Mouse (Mus musculus) midbrain, postnatal 0 days (tissue): ENCODE data around the gene Ccdc136. TPM values are rescaled to one million over a fixed set of nuclear protein-coding genes. Genes with fewer than 3 reads are reported as not detected.
A peak's percentile ranks its signal among the peaks of the same experiment; 100 is the strongest.

ENCODE experiments used
- ATAC-seq: fragments of 200-750 bp; cut with Nextera tagmentation; 2 replicates; pipeline ENCODE4 v1.8.0; 2017; ENCODE audit warnings: moderate number of reproducible peaks, mild to moderate bottlenecking, moderate TSS enrichment, moderate library complexity; ENCODE audit not compliant: low FRiP score
- DNase-seq: peaks from one replicate; pipeline ENCODE4 v3.0.0-alpha.2; 2015; ENCODE audit warnings: low spot score
- H3K27ac ChIP-seq: fragments of 300-500 bp; sonication (generic); 2 replicates; pipeline ENCODE4 v1.5.1; 2014; ENCODE audit warnings: low read depth, mild to moderate bottlenecking, low read length, mixed read lengths
- H3K27me3 ChIP-seq: fragments of 300-500 bp; sonication (generic); 2 replicates; pipeline ENCODE4 v1.6.1; 2014; ENCODE audit warnings: low read length, control low read depth, mixed read lengths; ENCODE audit not compliant: insufficient read depth
- H3K36me3 ChIP-seq: fragments of 300-500 bp; sonication (generic); 2 replicates; pipeline ENCODE4 v1.6.1; 2014; ENCODE audit warnings: low read length, control low read depth, mixed read lengths; ENCODE audit not compliant: insufficient read depth
- H3K4me1 ChIP-seq: fragments of 300-500 bp; sonication (generic); 2 replicates; pipeline ENCODE4 v1.6.1; 2014; ENCODE audit warnings: mild to moderate bottlenecking, control low read depth, antibody characterized with exemption, low read length, mixed read lengths; ENCODE audit not compliant: insufficient read depth
- H3K4me2 ChIP-seq: fragments of 300-500 bp; sonication (generic); 2 replicates; pipeline ENCODE4 v1.6.1; 2014; ENCODE audit warnings: low read depth, mild to moderate bottlenecking, low read length, mixed read lengths; ENCODE audit not compliant: poor library complexity, severe bottlenecking
- H3K4me3 ChIP-seq: fragments of 300-500 bp; sonication (generic); 2 replicates; pipeline ENCODE4 v1.5.1; 2014; ENCODE audit warnings: low read depth, mild to moderate bottlenecking, low read length, moderate library complexity
- H3K9ac ChIP-seq: fragments of 300-500 bp; sonication (generic); replicated peaks from 2 replicates; pipeline ENCODE4 v1.6.1; 2014; ENCODE audit warnings: mild to moderate bottlenecking, low read length, moderate library complexity, mixed read lengths; ENCODE audit not compliant: poor library complexity, severe bottlenecking
- H3K9me3 ChIP-seq: fragments of 300-500 bp; sonication (generic); 2 replicates; pipeline ENCODE4 v1.6.1; 2016; ENCODE audit warnings: low read length, control low read depth
- CTCF ChIP-seq: IDR thresholded peaks from 2 replicates; pipeline ENCODE4 v1.5.1; 2016; ENCODE audit warnings: antibody characterized with exemption, mild to moderate bottlenecking
- WGBS: fragments of 180-500 bp; shearing (Covaris S2); extraction: QIAGEN DNeasy Blood & Tissue Kit; methylation state at CpG from one replicate; pipeline ENCODE4 v1.1.7; 2014; 5-methylcytosine and 5-hydroxymethylcytosine counted together
- polyA plus RNA-seq: library from polyadenylated mRNA; unstranded; fragments of >200 nt; fragmentation: Nextera tagmentation; extraction: Ambion mirVana; gene quantifications from 2 replicates; pipeline ENCODE4 v1.2.1, GENCODE M21; 2015
- total RNA-seq: library from RNA; depleted of rRNA; stranded (reverse); fragments of >200 nt; gene quantifications from 2 replicates; pipeline ENCODE4 v1.2.3, GENCODE M21; 2014

Ccdc136 gene
- total and polyA plus RNA-seq, 2 experiments from 2014 or later, result 50.8 to 77.6 TPM

DNA sequence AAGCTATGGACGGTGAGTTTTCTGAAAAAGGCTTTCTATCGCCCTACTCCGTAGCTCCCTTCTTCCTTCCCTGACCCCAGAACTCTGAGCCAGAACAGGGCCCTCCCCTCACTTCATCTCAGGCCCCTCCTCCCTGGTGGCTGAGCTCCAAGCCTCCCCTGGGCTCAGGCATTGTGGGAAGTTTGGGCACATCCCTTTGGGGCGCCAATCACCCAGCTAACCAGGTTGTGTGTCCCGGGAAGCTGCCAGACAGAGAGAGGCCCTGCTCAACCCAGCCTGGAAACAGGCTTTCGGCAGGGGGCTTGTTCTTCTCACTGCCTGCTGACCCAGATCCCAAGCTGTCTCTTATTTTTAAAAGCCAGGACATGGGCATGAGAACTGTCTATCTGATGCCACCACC, 1.5 kb downstream of the Ccdc136 start:
- WGBS, result 7% methylated on average over 6 of the region's 6 CpGs
- Histone ChIP-seq H3K4me2 (peak overlapping the region; percentile 90), H3K27ac (peak overlapping the region; percentile 47), H3K9ac (no peak overlapping the region), H3K4me1 (peaks cover 4% of the 10 kb centered on the region; the same call in 1 of the 2 replicates), H3K9me3 (no peaks in the 10 kb centered on the region), H3K27me3 (no peaks in the 10 kb centered on the region), H3K36me3 (no peaks in the 10 kb centered on the region), H3K4me3 (peak overlapping the region; percentile 72)
- ATAC-seq, result peak; percentile 49; the same call in 1 of the 2 replicates
- 0 out of 2 replicates have a peak, but pooled peaks have one; percentile 0 for TF ChIP-seq CTCF
- peak; percentile 63 for DNase-seq

DNA sequence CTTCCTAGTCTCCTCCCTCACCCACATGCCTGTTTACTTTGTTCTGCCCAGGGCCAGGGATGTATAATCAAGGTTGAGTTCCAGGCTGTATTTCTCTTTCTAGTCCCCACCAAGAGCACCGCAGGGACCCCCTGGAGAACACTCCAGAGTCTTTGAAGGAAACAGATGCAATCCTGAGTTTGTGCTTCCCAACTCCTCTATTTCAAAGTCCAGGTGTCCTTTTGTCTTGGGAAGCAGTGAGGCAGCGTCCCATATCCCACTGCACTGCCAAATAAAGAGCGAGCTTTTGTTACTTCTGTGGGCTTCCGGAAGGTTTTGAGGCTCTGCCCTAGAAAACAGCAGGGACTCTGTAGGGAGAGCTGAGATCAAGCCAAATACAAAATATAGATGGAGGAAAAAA, 3.7 kb downstream of the Ccdc136 start:
- no peak for DNase-seq
- no peak for ATAC-seq
- Histone ChIP-seq H3K27ac (no peak overlapping the region), H3K36me3 (no peaks in the 10 kb centered on the region), H3K27me3 (no peaks in the 10 kb centered on the region), H3K4me3 (no peak overlapping the region), H3K9ac (no peak overlapping the region), H3K4me1 (peaks cover 4% of the 10 kb centered on the region; the same call in 1 of the 2 replicates), H3K4me2 (no peak overlapping the region), H3K9me3 (no peaks in the 10 kb centered on the region)
- no peak for TF ChIP-seq CTCF
- 73% methylated on average over 4 of the region's 4 CpGs for WGBS

DNA sequence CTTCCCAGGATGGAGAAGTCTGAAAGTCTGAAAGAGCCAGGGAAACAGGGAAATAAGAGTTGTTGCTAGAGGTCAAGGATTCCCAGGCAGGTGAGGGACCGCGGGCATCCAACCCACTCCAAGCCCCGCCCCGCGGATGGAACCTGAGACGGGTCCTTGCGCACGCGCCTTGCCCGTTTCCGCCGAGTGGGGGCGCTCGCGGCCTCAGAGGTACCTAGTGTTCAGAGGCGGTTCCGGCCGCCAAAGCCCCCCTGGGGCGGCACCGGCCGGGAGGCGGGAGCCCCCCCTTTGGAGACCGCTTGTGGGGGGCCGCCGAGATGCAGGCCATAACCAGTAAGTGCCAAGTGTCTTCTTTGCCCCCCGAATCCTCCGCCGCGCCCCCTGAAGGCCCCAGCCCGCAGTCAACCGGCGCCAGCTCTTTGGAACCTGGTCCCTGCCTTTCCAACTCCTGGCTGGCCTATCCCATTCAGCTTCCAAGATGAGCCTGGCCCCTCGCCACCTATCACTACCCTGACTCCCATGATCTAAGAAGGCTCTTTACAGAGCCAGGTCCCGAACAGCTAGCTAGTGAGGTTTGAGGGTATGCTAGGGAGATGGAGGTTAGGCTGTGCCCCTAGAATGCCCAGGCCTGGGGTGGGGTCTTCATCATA, 6.7 kb downstream of the Ccdc136 start:
- peak; percentile 22; the same call in 1 of the 2 replicates for TF ChIP-seq CTCF
- H3K27ac ChIP-seq, result no peak overlapping the region
- H3K4me1 ChIP-seq, result no peaks in the 10 kb centered on the region
- no peak for ATAC-seq
- DNase-seq, result peak; percentile 8
- no peaks in the 10 kb centered on the region for H3K36me3 ChIP-seq
- 13% methylated on average over 34 of the region's 34 CpGs for WGBS
- no peaks in the 10 kb centered on the region for H3K27me3 ChIP-seq
- no peak overlapping the region for H3K4me3 ChIP-seq
- H3K9me3 ChIP-seq, result no peaks in the 10 kb centered on the region
- H3K9ac ChIP-seq, result no peak overlapping the region
- no peak overlapping the region for H3K4me2 ChIP-seq

- H3K27ac ChIP-seq, result no peak overlapping the region
- no peaks in the 10 kb centered on the region for H3K9me3 ChIP-seq
- DNase-seq (peak; percentile 28), ATAC-seq (no peak)
- H3K36me3 ChIP-seq, result peaks cover 14% of the 10 kb centered on the region
- no peaks in the 10 kb centered on the region for H3K27me3 ChIP-seq
- TF ChIP-seq CTCF, result no peak
- H3K4me1 ChIP-seq, result no peaks in the 10 kb centered on the region
- H3K4me2 ChIP-seq, result no peak overlapping the region
- 79% methylated on average over 6 of the region's 6 CpGs for WGBS
- no peak overlapping the region for H3K9ac ChIP-seq
- H3K4me3 ChIP-seq, result no peak overlapping the region
These were observed 10.3 kb downstream of the Ccdc136 start for GRCm38 (mm10) chr6:29406412-29406811.

DNA sequence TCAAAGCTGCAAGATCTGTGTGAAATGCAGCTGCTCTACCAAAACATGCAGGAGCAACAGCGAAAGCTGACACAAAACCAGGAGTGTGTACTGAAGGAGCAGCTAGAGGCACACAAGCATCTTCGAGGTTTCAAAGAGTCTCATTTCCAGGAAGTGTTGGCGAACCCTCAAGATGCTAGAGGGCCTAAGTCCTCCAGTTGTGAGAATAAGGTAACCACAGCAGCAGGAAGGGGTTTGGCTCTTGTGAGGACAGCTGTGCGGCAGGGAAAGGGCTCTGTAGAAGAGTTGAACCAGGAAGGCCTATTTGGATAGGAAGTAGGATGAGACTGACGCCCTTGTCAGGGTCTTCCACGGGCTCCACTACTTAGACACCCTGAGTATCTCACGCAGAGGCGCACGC, 19.3 kb downstream of the Ccdc136 start:
- 87% methylated on average over 9 of the region's 9 CpGs for WGBS
- Histone ChIP-seq H3K9me3 (no peaks in the 10 kb centered on the region), H3K4me1 (no peaks in the 10 kb centered on the region), H3K9ac (no peak overlapping the region), H3K27ac (no peak overlapping the region), H3K4me2 (no peak overlapping the region), H3K36me3 (peaks cover 46% of the 10 kb centered on the region), H3K4me3 (no peak overlapping the region), H3K27me3 (no peaks in the 10 kb centered on the region)
- no peak for ATAC-seq
- DNase-seq, result no peak
- no peak for TF ChIP-seq CTCF

DNA sequence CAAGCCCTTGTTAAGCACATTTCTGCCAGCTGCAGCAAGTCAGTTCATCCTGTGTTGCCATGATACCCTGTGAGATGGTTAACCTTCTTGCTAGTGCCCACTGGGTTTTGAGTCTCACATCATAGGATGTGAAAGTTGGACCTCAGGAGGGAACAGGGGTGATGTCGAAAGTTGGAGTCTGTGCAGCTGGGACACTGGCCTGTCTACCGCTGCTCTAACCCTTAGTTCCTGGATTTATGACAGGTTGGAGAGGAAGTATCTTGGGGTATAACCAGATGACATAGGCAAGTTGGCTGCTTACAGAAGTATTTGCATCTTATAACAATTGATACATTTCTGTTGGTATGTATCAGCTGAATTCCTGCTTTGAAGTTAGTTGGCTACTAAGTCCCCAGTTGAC, 24.5 kb downstream of the Ccdc136 start:
- no peak overlapping the region for H3K4me3 ChIP-seq
- no peak for TF ChIP-seq CTCF
- H3K27ac ChIP-seq, result no peak overlapping the region
- no peaks in the 10 kb centered on the region for H3K4me1 ChIP-seq
- peaks cover 19% of the 10 kb centered on the region; the same call in 1 of the 2 replicates for H3K36me3 ChIP-seq
- 93% methylated on average over 2 of the region's 2 CpGs for WGBS
- no peak overlapping the region for H3K9ac ChIP-seq
- H3K27me3 ChIP-seq, result no peaks in the 10 kb centered on the region
- no peak for DNase-seq
- no peak overlapping the region for H3K4me2 ChIP-seq
- H3K9me3 ChIP-seq, result no peaks in the 10 kb centered on the region
- no peak for ATAC-seq
